Mouse (Mus musculus) megakaryocyte-erythroid progenitor cell, adult 5-6 weeks (primary cell): Measurements from ENCODE around the gene Gm17387. TPM values are rescaled to one million over a fixed set of nuclear protein-coding genes. Genes with fewer than 3 reads are reported as not detected.

Experiments used
- ATAC-seq: replicated peaks from 2 replicates; pipeline ENCODE4 v1.8.0; 2016; ENCODE audit warnings: mild to moderate bottlenecking, inconsistent platforms; ENCODE audit not compliant: severe bottlenecking, poor library complexity, low FRiP score, low TSS enrichment
- total RNA-seq, 2 experiments: library from RNA; stranded (forward) in 1 of 2; stranded (reverse) in 1 of 2; fragments of 200-1000, 215-1000 nt in 1 of 2; fragments of >200 nt in 1 of 2; fragmentation: Nextera tagmentation in 1 of 2; gene quantifications; 2 replicates each; pipeline ENCODE4 v1.2.3; 2014 to 2017

Gene Gm17387
- total RNA-seq, 2 experiments from 2014 or later, result not detected

- 0 out of 2 replicates have a peak, but pooled peaks have one; percentile 17 for ATAC-seq
These were observed 12.7 kb downstream of the Gm17387 start for GRCm38 (mm10) chr7:141041661-141042060.

GRCm38 (mm10) chr7:141042539-141042938 is 13.6 kb downstream of the Gm17387 start:
- peak; percentile 63 for ATAC-seq

DNA sequence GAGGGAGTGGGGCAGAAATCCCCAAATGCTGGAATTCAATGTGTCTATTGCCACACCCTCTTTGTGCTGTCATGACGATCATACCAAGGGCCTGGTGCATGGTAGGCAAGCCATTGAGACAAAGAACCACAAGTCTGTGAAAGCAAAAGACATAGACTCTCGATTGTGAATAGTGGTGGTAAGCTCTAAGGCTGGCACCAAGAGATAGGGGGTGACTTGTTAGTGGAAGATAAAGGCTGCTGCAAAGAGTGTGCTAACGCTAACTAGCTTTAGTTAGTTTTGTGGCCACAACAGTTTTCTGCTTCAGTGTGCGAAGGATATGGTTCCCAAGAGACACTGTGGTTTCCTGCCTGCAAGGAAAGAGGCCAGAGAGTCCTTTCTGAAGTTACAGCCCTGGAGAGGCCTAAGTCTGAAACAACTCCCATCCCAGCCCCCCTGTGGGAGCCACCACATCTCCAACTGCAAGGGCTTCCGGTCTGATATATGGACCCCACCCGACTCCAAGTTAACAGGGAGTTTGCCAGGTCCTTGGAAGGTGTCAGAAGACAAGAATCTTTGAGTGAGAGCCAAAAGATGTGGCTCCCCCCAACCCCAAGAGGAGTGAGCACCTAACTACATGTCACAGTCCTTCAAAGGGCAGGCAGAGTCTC is 18.1 kb downstream of the Gm17387 start:
- peak; percentile 88 for ATAC-seq

GRCm38 (mm10) chr7:141047581-141048225 is 18.8 kb downstream of the Gm17387 start:
- ATAC-seq, result no peak

DNA sequence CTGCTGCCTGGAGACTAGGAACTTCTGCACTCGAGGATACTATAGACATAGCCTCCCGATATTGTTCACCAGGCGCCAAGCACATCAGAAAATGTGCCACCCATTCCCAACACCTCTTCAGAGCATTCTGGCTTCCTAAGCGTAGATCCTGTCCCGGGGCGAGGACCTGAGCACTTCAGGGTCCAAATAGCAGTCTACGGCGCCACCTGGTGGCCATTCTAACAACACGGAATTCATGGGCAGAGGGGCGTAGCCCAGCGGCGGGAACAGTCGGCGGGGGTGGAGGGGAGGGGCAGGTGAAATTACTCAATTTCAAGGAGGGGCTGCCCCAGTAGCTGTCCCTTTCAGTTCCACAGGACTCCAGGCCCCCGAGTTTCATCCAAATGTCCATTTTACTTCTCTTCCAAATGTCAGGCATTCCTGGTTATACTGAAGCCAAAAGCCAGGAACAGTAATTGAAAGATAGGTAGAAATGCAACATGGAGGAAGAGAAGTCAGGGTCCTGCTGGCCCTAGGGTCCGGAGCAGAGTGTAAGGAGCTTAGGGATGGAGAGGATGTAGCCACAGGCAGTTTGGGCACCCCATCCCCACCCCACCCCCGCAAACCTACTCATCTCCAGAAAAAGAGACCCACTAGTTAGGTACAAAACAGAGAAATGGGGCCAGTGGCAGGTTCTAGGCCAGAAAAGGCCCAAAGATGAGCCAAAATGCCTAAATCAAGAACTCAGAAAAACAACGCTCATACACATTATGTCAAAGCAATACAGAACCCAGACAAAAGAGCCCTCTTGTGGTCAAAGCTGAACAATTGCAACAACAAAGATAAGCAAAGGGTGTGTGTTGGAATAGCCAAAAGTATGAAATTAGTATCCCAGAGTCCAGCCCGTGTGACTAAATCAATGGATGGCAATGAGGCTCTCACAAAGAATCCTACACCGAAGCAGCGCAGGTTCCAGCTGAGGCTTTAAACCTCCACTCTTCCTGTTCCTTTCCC is 19.6 kb downstream of the Gm17387 start:
- ATAC-seq, result peak; percentile 51

DNA sequence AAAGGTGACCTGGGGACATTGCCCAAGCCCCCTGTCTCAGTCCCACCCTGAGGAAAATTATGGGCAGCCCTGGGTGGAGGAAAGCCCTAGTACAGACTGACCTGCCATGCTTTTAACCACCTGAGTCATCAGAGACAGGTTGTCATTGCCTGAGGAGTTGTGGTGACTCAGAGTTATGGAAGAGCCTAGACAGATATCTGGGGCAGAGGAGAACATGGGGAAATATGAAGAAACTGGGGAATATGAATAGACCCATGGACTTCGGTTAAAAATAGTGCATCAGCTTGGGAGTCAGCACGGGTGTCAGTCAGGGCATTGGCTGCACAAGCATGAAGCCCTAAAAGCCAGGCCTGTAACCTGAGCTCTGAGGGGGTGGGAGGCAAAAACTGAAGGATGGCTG is 20.4 kb downstream of the Gm17387 start:
- ATAC-seq, result no peak

DNA sequence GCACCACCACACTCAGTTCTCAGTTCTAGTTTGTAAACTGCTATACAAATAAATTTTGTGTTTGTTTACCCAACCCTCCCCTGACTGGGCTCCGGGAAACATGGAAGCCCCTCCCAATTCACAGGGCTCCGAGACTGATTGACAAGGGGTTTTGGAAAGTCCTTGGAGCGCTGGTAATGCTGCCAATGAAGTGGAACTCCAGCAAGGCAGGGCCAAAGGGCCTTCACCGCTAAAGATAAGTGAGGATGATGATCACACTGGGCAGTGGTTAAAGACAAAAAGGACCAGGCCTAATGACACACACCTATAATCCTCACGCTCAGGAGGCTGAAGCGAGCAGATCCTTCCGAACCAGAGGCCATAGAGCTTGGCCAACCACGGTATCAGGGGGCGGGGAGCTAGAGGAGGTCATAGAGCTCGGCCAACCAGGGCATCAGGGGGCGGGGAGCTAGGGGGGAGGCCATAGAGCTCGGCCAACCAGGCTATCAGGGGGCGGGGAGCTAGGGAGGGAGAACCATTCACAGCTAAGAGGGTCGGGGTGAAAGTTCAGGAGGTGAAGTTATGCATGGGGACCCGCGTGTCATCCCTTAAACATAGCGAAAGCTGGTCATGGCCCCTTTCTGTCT is 22.2 kb downstream of the Gm17387 start:
- ATAC-seq, result no peak

- no peak for ATAC-seq
These were observed 23.1 kb downstream of the Gm17387 start for GRCm38 (mm10) chr7:141052016-141052415.

- no peak for ATAC-seq
These were observed 23.5 kb downstream of the Gm17387 start for GRCm38 (mm10) chr7:141052421-141052820.

DNA sequence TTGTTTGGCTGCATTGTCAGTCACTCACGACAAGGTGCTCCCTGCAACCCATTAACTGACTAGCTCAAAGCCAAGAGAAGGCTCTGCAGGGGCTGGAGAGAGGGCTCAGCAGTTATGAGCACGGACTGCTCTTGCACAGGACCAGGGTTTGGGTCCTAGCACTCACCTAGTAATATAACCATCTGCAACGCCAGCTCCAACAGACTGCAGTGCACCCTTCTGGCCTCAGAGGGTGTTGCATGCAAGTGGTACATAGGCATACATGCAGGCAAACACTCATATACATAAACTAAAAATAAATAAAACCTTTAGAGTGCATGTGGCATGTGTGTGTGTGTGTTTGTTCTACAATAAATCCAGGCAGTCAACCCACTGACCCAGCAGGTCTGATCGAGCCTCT is 26.9 kb downstream of the Gm17387 start:
- ATAC-seq, result no peak

GRCm38 (mm10) chr7:141056976-141057375 is 28.0 kb downstream of the Gm17387 start:
- ATAC-seq, result no peak

DNA sequence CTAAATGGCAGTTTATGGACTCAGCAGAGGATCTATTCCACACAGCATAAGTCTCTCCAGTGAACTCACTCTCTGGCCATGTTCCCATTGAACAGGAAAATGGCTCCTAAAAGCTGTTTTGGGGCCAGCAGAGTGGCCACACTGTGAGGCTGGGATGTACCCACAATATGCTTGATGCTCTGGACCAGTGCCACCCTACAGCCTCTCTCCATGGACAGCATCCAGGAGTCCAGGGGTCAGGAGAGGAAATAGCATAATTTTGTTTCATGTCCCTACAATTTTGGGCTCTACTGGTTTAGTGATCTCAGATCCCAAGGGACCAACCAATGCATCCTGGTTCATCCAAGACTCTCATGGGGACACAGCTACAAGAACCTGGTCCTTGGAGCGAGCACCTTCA is 28.6 kb downstream of the Gm17387 start:
- ATAC-seq, result no peak

- ATAC-seq, result no peak
These were observed 29.8 kb downstream of the Gm17387 start for GRCm38 (mm10) chr7:141058601-141059341.

GRCm38 (mm10) chr7:141059929-141060328 is 31.0 kb downstream of the Gm17387 start:
- 0 out of 2 replicates have a peak, but pooled peaks have one; percentile 29 for ATAC-seq

DNA sequence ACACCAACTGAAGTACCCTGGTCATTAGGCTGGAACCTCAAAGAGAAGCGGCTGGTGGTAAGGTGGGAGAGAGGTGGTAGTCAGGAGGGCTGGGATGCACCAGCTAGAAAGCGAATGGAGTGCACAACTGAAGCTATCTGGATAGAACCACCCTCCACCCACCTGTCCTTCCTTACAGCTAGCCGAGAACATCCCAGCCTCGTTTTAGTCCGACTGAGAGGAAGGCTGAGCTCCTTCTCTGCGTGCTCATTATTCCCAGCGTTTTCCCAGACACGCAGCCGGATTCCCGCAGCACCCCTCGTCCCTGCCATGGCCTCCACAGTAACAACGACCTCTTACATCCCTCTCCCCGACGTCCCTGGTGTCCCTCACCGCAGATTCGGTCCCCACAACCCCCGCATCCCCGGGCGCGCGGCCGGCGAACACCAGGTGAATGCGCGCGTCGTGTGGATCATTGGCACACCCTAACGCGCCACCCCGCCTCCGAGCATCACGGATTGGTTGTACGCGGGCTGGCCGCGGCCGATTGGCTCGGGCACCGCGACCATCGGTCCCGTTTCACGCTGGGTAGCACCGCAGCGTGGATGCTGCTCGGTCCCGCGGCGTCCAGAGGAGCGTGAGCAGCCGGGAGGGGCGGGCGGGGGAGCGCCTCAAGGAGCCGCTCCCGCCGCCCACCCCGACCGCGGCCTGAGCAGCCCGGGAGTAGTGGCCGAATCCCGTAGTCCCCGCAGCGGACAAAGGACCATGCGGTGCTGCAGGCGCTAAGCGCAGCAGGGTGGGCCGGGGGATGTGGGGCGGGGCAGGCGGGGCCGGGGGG is 31.7 kb downstream of the Gm17387 start, which contains the start of gene B4galnt4:
TSS of gene B4galnt4 (plus strand) at position 679 of the 817 bp plus-strand sequence.
- ATAC-seq, result peak; percentile 41; the same call in 1 of the 2 replicates

- no peak for ATAC-seq
These were observed 32.4 kb downstream of the Gm17387 start for GRCm38 (mm10) chr7:141061269-141061692.

DNA sequence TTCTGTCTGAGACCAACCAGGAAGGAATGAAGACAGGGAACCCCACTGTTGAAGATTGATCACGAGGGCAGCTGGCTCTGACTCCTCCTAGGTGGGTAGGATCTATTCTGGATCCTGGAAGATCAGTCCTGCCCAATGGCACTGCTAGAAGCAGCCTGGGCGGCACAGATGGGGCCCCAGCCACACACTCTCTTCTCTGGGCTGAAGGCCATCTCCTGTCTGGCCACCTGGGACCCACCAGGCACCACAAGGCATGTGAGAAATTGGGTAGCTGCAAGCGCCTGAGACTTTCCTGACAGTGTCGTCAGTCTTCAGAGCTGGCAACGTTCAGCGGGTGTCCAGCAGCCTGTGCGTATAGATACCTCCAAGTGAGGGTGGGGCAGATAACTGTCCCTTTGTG is 33.6 kb downstream of the Gm17387 start:
- ATAC-seq, result 0 out of 2 replicates have a peak, but pooled peaks have one; percentile 9

DNA sequence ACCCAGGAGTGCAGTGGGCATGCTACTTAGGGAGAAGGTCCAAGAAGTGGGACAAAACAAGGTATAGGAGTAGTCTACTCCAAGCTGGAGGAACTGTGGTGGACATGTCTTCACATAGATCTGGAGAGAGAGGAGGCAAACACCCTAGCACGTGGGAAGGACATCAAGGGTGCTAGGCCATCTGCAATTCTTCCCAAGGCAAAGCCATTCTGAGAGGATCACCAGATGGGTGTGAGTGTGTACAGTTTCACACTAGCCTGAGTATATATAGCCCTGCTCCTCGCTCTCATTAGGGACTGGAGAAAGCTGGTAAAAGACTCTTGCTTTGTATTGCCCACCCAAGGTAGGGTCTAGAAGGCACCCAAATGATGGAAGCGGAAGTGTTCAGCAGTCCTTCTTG is 34.4 kb downstream of the Gm17387 start:
- no peak for ATAC-seq
